Mouse (Mus musculus): ENCODE data around the gene Sstr3.

Sstr3 gene

GRCm38 (mm10) chr15:78530671-78531450 lies 13.6 kb downstream of the Sstr3 start, which contains the start of gene C1qtnf6:
TSS of gene C1qtnf6 (minus strand) at chr15:78531416.
- DNase-seq (ENCODE audit: low spot score) = no peak

GRCm38 (mm10) chr15:78530141-78530540 lies 14.3 kb downstream of the Sstr3 start:
- DNase-seq (ENCODE audit: low spot score) = no peak

GRCm38 (mm10) chr15:78529428-78529990 lies 15.0 kb downstream of the Sstr3 start:
- peak; percentile 74 for DNase-seq (ENCODE audit: low spot score)

- DNase-seq (ENCODE audit: low spot score) = peak; percentile 17
Measured at GRCm38 (mm10) chr15:78528726-78529411, 15.6 kb downstream of the Sstr3 start.

GRCm38 (mm10) chr15:78527973-78528372 lies 16.5 kb downstream of the Sstr3 start:
- DNase-seq (ENCODE audit: low spot score) = no peak

- DNase-seq (ENCODE audit: low spot score) = no peak
Measured at GRCm38 (mm10) chr15:78524163-78524562, 20.3 kb downstream of the Sstr3 start.

GRCm38 (mm10) chr15:78521892-78522291 lies 22.6 kb downstream of the Sstr3 start:
- no peak for DNase-seq (ENCODE audit: low spot score)

GRCm38 (mm10) chr15:78521331-78521730 lies 23.2 kb downstream of the Sstr3 start:
- no peak for DNase-seq (ENCODE audit: low spot score)

- no peak for DNase-seq (ENCODE audit: low spot score)
Measured at GRCm38 (mm10) chr15:78520112-78520715, 24.3 kb downstream of the Sstr3 start.

- no peak for DNase-seq (ENCODE audit: low spot score)
Measured at GRCm38 (mm10) chr15:78518221-78518620, 26.3 kb downstream of the Sstr3 start.

GRCm38 (mm10) chr15:78515759-78516158 lies 28.7 kb downstream of the Sstr3 start:
- no peak for DNase-seq (ENCODE audit: low spot score)

GRCm38 (mm10) chr15:78514393-78515146 lies 29.9 kb downstream of the Sstr3 start:
- peak; percentile 70 for DNase-seq (ENCODE audit: low spot score)

GRCm38 (mm10) chr15:78513019-78513418 lies 31.5 kb downstream of the Sstr3 start:
- DNase-seq (ENCODE audit: low spot score) = peak; percentile 25

GRCm38 (mm10) chr15:78511951-78512350 lies 32.5 kb downstream of the Sstr3 start:
- no peak for DNase-seq (ENCODE audit: low spot score)

- DNase-seq (ENCODE audit: low spot score) = no peak
Measured at GRCm38 (mm10) chr15:78510736-78511135, 33.7 kb downstream of the Sstr3 start.

GRCm38 (mm10) chr15:78510121-78510576 lies 34.3 kb downstream of the Sstr3 start:
- DNase-seq (ENCODE audit: low spot score) = no peak

- peak; percentile 20 for DNase-seq (ENCODE audit: low spot score)
Measured at GRCm38 (mm10) chr15:78509297-78509899, 35.1 kb downstream of the Sstr3 start.

- DNase-seq (ENCODE audit: low spot score) = no peak
Measured at GRCm38 (mm10) chr15:78508443-78508842, 36.0 kb downstream of the Sstr3 start.

- DNase-seq (ENCODE audit: low spot score) = no peak
Measured at GRCm38 (mm10) chr15:78505541-78505940, 38.9 kb downstream of the Sstr3 start.

- no peak for DNase-seq (ENCODE audit: low spot score)
Measured at GRCm38 (mm10) chr15:78504816-78505215, 39.7 kb downstream of the Sstr3 start.

GRCm38 (mm10) chr15:78504013-78504412 lies 40.5 kb downstream of the Sstr3 start:
- no peak for DNase-seq (ENCODE audit: low spot score)
